Mouse (Mus musculus) CD4-positive, CD25-positive, alpha-beta regulatory T cell, adult 4 months (primary cell): ENCODE data around the gene Klhl23. TPM values are rescaled to one million over a fixed set of nuclear protein-coding genes. Genes with fewer than 3 reads are reported as not detected.
"Not testable (repeated sequence)": the region's sequence is repeated elsewhere in the genome, so short reads cannot be mapped to it uniquely, and the experiment has no call there.

Experiments
- ATAC-seq: one replicate; pipeline ENCODE4 v1.8.0; 2017
- polyA plus RNA-seq, 2 experiments: library from polyadenylated mRNA; unstranded; fragments of 100-300 nt; shearing (Covaris generic); gene quantifications; one replicate each; pipeline ENCODE4 v1.2.1; 2017

The Klhl23 gene
- under 1 TPM in 1 of 2 experiments, not detected in 1; 0.20 TPM for polyA plus RNA-seq

DNA sequence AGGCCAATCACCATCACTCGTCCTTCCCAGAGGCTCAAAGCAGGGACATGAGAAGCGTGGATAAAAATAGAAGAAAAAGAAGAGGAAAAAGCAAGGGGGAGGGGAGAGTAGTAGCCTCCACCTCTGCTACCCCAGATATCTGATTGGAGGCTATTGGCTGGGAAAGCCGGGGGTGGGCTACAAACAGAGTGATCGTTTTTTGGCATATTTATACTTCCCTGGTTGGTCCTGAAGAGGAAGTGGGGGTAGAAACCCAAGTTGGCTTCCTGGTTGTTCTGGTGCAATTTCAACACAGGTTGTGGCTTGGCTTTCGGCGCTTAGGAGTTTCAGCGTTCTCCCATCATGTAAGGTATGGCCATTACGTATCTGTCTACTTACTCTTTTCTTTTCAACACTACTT is at the start of gene Klhl23:
Gene Klhl23, plus strand, starts transcription at position 234 of the 400 bp plus-strand sequence.
- ATAC-seq: no peak

GRCm38 (mm10) chr2:69773331-69773730 is 48.4 kb upstream of the Klhl23 start:
- ATAC-seq: no peak

DNA sequence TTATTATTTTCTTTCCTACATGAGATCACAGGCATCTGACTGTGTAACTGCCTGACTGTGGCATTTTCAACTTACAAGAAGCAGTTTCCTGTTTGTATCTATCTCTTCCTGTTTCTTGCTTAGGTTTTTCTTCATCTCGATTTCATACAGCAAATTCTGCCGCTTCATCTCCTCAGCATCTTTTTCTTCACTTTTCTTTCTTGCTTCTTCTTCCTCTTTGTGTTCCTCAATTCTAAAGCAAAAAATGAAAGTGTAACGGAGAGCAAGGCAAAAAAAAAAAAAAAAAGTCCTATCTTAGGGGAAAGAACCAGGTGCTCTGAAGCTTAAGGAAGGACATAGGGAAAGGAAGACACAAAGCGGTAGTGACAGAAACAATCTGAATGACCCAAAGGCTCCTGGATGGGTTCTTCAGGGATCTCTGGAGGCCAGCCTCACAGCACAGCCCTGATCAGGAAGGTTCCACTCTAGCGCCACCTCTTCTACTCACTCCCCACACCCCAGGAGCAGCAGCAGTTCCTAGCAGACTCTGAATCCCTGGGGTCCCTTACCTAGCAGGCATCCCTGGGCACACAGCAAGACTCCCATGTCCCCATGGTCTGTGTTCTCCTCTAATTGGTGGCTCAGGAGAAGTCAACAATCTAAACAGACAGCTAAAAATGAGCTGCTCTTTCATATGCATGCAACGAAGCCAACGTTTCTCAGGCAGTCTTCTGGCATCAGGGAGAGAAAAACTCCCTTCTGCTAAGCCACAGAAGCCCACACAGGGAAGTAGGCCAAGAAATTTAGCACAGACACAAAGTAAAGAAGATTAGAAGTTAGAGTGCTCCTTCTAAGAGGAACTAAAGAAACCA is 43.5 kb upstream of the Klhl23 start:
- ATAC-seq: peak; percentile 69

DNA sequence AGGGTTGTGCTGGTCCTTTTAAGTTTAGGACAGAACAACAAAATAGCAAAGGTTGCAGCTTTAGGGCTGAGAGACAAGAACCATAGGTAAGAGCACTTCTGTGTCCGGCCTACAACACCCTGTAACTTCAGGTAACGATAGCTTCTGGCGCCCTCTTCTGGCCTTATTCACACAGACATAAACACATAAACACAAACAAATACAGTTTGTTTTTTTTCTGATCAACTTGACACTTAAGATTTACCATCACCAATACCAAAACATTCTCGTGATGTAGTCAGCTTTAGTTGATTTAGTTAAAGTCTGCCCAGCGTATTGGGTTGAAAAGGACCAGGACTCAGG is 42.9 kb upstream of the Klhl23 start:
- ATAC-seq: peak; percentile 81

DNA sequence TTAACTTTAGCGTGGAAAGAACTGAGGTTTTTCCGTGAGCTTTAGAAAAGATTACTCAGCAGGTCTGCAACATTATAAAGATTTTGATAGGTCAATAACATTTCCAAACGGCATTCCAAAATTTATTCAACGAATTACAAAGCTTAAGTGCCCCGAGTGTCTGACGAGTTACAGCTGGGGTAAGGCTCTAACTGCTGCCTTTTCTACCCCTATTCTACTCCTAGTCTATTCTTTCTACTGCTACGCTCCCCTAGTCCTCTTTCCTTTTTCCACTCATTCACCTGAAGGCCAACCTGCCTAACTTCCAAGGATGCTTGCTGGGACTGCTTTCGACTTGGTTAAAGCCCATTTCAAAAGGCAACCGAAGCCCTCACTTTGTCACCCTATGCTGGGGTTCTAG is 32.8 kb upstream of the Klhl23 start:
- ATAC-seq: no peak

DNA sequence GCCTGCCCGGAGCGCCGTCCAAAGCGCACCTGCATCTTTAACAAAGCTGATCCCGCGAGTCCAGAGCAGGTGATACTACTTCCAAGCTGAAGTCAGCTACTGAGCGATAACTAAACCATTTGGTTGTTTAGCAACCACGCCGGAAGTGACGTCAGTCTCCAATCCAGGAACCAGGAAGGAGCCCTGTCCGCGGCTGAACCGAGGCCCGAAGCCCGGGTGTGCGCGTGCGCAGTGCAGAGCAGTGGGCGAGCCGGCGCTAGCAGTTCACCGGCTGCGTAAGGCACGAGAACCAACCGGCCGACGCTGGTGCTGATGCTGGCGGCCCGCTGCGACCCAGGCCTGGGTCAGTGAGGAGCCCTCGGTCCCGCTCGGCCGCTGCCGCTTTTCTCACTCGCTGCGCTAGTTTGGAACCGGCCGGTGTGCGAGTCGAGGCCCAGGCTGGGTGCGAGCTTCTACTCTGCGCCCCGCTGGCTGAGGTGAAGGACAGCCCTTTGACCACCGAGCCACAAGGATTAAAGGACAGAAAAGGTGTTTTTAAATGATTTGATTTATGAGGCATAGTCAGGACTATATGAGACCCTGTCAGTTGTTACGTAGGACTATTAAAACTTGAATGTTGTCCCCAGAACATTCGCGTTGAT is 32.2 kb upstream of the Klhl23 start, which contains the start of the genes Ccdc173 and Phospho2:
Gene Ccdc173, minus strand, starts transcription at position 147 of the 641 bp plus-strand sequence.
Gene Phospho2, plus strand, starts transcription at position 195 of the 641 bp plus-strand sequence.
- ATAC-seq: peak; percentile 86

DNA sequence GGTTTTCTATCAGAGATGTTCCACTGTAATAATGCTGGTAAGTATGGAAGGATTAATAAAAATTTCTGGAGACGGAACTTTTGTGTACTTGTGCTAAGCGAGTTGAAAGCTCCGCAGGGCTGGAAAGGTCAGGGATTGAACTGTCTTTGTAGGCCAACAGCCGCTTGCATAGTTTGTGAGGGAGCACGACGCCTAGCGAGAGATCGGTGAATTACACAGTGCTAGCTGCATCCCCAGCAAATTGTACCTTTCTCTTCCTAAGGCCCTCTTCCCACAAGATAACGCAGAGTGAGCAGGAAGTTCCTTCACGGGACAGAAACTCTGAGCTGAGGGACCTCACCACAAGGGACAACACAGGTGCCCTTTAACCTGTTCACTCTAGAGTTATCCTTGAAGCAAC is 31.5 kb upstream of the Klhl23 start:
- ATAC-seq: peak; percentile 79

GRCm38 (mm10) chr2:69790722-69791121 is 31.0 kb upstream of the Klhl23 start:
- ATAC-seq: no peak

GRCm38 (mm10) chr2:69802911-69803312 is 18.8 kb upstream of the Klhl23 start:
- peak; percentile 97 for ATAC-seq

DNA sequence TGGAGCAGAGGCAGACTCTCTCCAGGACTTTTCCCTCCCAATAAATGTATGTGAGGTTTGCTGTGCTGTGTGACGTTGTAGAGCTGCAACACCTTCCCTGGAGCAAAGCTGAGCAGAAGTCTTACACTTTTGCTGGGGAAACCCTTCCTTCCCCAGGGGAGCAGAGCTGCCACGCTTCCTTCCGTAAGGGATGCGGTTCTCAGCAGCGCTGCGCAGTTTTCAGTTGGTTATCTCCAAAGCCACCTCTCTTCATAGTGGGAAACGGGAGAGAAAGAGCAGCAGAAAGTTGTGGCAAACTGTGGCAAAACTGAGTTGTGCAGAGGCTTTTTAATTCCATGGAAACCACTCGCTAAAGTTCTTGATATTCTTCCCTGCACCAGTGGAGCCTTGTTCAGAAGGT is 18.0 kb upstream of the Klhl23 start:
- no peak for ATAC-seq

- ATAC-seq: not testable (repeated sequence)
Observed at GRCm38 (mm10) chr2:69804663-69805062, 17.1 kb upstream of the Klhl23 start.

- ATAC-seq: no peak
Observed at GRCm38 (mm10) chr2:69810169-69810568, 11.6 kb upstream of the Klhl23 start.

GRCm38 (mm10) chr2:69811349-69811748 is 10.4 kb upstream of the Klhl23 start:
- ATAC-seq: not testable (repeated sequence)

DNA sequence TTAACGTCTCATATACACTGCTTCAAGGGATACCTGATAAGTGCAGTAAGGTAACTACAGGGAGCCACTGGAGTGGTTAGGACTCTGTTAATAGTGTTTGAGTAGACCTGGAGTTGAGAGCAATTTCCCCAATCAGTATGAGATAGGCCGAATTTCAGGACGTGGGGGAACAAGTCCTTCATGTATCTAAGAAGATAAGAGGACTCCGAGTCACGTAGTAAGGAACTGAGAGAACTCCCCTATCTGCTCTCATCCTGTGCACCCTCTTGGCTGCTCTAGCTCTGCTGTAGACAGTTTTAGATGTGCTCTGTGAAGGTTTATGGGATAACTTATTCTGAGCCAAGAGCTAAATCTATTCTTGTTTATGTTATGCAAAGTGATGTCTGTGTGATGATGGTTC is 5.2 kb upstream of the Klhl23 start:
- ATAC-seq: no peak

- no peak for ATAC-seq
Observed at GRCm38 (mm10) chr2:69818350-69819085, 3.2 kb upstream of the Klhl23 start.

- no peak for ATAC-seq
Observed at GRCm38 (mm10) chr2:69820201-69820600, 1.5 kb upstream of the Klhl23 start.

- ATAC-seq: no peak
Observed at GRCm38 (mm10) chr2:69822361-69823128, 801 bp downstream of the Klhl23 start.

DNA sequence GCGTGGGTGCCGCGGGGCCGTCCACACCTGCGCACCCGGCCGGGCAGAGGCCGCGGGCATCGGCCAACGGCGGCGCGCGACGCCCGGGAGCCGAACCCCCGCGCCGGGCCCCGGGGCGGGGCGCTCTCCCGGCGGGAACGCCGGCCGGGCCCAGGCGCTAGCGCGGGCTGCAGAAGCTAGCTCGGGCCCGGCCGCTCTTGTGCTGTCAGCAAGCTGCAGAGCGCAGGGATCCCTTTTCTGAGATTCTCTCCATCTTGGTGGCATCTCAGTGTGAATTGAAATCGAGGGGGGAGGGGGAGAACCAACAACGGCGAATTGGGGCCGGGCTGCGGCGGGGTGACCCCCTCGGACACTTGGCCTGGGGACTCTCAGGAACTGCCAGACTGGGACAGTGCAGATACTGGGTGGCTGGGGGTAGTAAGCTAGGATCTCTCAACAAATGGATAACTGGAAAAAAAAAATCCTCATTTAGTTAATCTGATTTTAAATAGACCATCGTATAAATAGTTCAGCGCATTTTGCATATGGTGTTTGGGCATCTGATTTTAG is 1.5 kb downstream of the Klhl23 start:
- ATAC-seq: no peak

- no peak for ATAC-seq
Observed at GRCm38 (mm10) chr2:69825898-69826297, 4.2 kb downstream of the Klhl23 start.

DNA sequence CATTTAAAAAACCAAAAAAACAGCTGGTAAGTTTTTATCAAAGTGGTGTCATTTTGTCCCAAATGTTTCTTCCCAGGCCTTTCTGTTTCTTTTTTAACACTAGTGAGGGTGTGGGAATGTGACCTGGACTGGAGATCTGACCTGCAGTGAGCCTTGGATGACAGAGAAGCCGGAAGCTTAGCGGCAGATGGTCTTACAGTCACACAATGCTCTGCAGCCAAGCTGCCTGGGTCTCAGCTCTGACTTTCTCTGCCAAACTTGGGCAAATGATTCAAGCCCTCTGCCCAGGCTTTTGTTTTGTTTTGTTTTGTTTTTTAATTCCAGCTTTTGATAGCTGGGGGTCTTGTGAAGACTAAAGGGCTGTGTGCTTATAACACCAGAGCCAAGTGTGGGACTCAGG is 4.6 kb downstream of the Klhl23 start:
- no peak for ATAC-seq

- ATAC-seq: no peak
Observed at GRCm38 (mm10) chr2:69828031-69828430, 6.3 kb downstream of the Klhl23 start.

- ATAC-seq: no peak
Observed at GRCm38 (mm10) chr2:69829680-69830079, 7.9 kb downstream of the Klhl23 start.
